Mouse (Mus musculus) midbrain, embryonic 12.5 days (tissue): ENCODE measurements around the gene Pgghg. TPM values are rescaled to one million over a fixed set of nuclear protein-coding genes. Genes with fewer than 3 reads are reported as not detected.

Experiments used
- ATAC-seq: fragments of 200-750 bp; cut with Nextera tagmentation; 2 replicates; pipeline ENCODE4 v1.8.0; 2017; ENCODE audit warnings: low read depth, moderate TSS enrichment, moderate library complexity; ENCODE audit not compliant: low FRiP score
- H3K27ac ChIP-seq: fragments of 300-500 bp; sonication (generic); replicated peaks from 2 replicates; pipeline ENCODE4 v1.5.1; 2016; ENCODE audit warnings: mild to moderate bottlenecking
- H3K27me3 ChIP-seq: fragments of 300-500 bp; sonication (generic); 2 replicates; pipeline ENCODE4 v1.6.1; 2016; ENCODE audit warnings: mild to moderate bottlenecking
- H3K36me3 ChIP-seq: fragments of 300-500 bp; sonication (generic); 2 replicates; pipeline ENCODE4 v1.6.1; 2016
- H3K4me1 ChIP-seq: fragments of 300-500 bp; sonication (generic); 2 replicates; pipeline ENCODE4 v1.6.1; 2016
- H3K4me2 ChIP-seq: fragments of 300-500 bp; sonication (generic); replicated peaks from 2 replicates; pipeline ENCODE4 v1.6.1; 2016; ENCODE audit warnings: mild to moderate bottlenecking, moderate library complexity
- H3K4me3 ChIP-seq: fragments of 300-500 bp; sonication (generic); 2 replicates; pipeline ENCODE4 v1.5.1; 2016; ENCODE audit warnings: mild to moderate bottlenecking
- H3K9ac ChIP-seq: fragments of 300-500 bp; sonication (generic); replicated peaks from 2 replicates; pipeline ENCODE4 v1.6.1; 2016; ENCODE audit warnings: mild to moderate bottlenecking, moderate library complexity
- H3K9me3 ChIP-seq: fragments of 300-500 bp; sonication (generic); 2 replicates; pipeline ENCODE4 v1.6.1; 2016; ENCODE audit warnings: mild to moderate bottlenecking
- WGBS: fragments of 180-500 bp; shearing (Covaris S2); methylation state at CpG from one replicate; pipeline ENCODE4 v1.1.7; 2016; 5-methylcytosine and 5-hydroxymethylcytosine counted together
- polyA plus RNA-seq: library from polyadenylated mRNA; unstranded; fragments of >200 nt; fragmentation: Nextera tagmentation; extraction: Ambion mirVana; gene quantifications from 2 replicates; pipeline ENCODE4 v1.2.1, GENCODE M21; 2016

Pgghg gene
- polyA plus RNA-seq, 1 experiment from 2014 or later = 14.9 TPM

DNA sequence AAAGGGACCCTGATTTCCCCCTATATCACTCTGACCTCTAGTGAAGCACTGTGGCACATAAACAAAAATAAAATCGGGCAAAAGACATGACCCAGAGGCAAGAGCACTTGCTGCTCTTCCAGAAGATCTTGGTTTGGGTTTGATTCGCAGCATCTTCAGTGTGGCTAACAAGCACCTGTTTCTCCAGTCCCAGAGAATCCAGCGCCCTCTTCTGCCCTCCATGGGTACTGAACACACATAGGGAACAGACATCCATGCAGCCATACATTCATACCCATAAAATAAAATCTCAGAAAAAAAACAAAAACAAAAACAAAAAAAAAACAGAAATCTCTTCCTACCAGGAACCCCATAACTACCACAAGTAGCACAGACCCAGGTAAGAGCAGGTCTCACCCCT is 2.8 kb upstream of the Pgghg start:
- H3K27me3 ChIP-seq = 0 out of 2 replicates have a peak, but pooled peaks cover 4% of the 10 kb centered on the region
- H3K4me1 ChIP-seq = peaks cover 17% of the 10 kb centered on the region
- no peak for ATAC-seq
- WGBS = 44% methylated on average over 3 of the region's 3 CpGs
- H3K4me3 ChIP-seq = no peak overlapping the region
- H3K9ac ChIP-seq = no peak overlapping the region
- no peak overlapping the region for H3K27ac ChIP-seq
- no peaks in the 10 kb centered on the region for H3K9me3 ChIP-seq
- no peaks in the 10 kb centered on the region for H3K36me3 ChIP-seq
- no peak overlapping the region for H3K4me2 ChIP-seq

DNA sequence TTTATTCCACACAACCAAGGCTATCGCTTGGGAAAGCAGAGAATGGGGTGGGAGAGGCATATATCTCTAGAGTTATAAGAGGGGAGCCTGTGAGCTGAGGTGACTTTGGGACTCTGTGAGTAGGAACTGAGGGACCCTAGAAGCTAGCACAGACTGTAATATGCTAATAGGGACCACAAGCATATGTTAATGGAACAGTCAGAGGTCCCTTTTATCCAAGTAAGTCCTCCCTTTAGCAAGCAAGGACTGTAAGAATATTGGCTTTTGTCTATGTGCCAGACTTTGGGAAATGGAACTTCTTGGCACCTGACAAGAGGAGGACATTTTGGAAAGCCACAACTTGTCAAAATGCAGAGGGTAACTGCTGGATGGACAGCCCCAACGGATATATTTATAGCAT is 2.3 kb upstream of the Pgghg start:
- no peak overlapping the region for H3K27ac ChIP-seq
- no peaks in the 10 kb centered on the region for H3K36me3 ChIP-seq
- H3K9ac ChIP-seq = no peak overlapping the region
- H3K9me3 ChIP-seq = no peaks in the 10 kb centered on the region
- 0 out of 2 replicates have a peak, but pooled peaks cover 4% of the 10 kb centered on the region for H3K27me3 ChIP-seq
- H3K4me1 ChIP-seq = peaks cover 17% of the 10 kb centered on the region
- no peak overlapping the region for H3K4me3 ChIP-seq
- no peak for ATAC-seq
- no peak overlapping the region for H3K4me2 ChIP-seq
- 21% methylated on average over 2 of the region's 2 CpGs for WGBS

DNA sequence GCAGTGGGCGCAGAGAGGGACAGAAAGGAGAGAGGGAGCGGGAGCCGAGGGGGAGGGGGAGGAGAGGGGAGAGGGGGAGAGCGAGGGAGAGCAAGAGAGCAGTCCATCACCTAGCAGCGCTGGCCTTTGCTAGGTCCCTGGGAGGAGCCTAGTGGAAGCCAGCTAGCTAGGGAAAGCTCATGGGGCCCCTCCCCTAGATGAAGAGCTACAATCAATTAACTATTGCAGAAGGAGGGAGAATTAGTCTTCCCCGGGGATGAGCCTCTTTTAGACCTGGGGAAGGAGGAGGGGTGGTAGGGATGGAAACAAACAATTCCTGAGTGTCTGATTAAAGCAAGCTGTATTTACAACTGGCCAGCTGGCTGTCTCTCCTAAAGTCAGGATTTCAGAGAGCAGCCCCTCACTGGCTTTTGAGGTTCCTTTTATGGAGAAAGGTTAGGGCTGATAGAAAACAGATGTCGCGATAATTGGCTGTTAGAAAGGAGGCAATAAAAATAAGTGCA is 1.5 kb upstream of the Pgghg start:
- H3K4me2 ChIP-seq = no peak overlapping the region; the same call in 1 of the 2 replicates
- WGBS = 7% methylated on average over 7 of the region's 8 CpGs

DNA sequence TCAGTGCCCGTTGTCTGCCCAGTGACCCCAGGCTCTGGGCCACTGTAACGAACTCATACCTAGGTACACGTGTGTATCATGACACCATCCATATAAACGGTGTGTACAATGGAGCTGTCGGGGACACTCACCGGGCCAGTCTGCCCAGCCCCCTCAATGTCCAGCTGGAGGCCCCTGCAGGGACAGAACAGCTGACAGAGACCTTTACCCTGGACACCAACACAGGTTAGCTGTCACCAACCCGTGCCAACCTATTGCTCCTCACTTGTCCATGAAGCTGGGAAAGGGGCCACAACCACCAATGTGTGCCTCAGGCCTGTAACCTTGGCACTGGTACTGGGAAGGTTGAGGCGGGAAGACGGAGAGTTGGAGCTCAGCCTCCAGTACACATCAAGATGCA is 1.1 kb downstream of the Pgghg start:
- H3K27ac ChIP-seq = no peak overlapping the region

More for the DNA sequence above, 1.5 kb upstream of the Pgghg start:
- H3K4me3 ChIP-seq = no peak overlapping the region
- H3K4me1 ChIP-seq = peaks cover 17% of the 10 kb centered on the region
- H3K9ac ChIP-seq = no peak overlapping the region
- H3K27me3 ChIP-seq = 0 out of 2 replicates have a peak, but pooled peaks cover 4% of the 10 kb centered on the region
- H3K27ac ChIP-seq = no peak overlapping the region
- no peaks in the 10 kb centered on the region for H3K9me3 ChIP-seq
- no peaks in the 10 kb centered on the region for H3K36me3 ChIP-seq
- ATAC-seq = no peak

DNA sequence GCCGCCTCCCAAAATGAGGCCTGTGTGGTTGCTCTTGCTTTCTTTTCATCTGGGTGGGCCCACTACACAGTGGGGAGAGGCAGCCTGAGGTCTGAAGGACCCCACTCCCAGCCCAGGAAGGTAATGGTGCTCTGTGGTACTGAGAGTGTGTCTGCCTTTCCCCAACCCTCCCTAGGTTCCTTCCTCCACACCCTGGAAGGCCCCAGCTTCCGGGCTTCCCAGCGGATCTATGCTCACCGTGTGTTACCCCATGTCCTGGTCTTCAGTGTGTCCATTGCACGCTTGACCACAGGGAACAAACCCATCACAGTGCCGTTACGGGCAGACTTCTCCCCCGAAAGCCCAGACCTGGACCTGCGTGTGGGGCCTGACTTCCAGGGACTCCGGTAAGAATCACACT is 1.6 kb downstream of the Pgghg start:
- Histone ChIP-seq H3K27me3 (0 out of 2 replicates have a peak, but pooled peaks cover 1% of the 10 kb centered on the region), H3K4me1 (peaks cover 17% of the 10 kb centered on the region), H3K9ac (no peak overlapping the region), H3K36me3 (no peaks in the 10 kb centered on the region; the same call in none of the 2 replicates), H3K4me2 (no peak overlapping the region), H3K4me3 (no peak overlapping the region), H3K9me3 (no peaks in the 10 kb centered on the region), H3K27ac (no peak overlapping the region)
- WGBS = 90% methylated on average over 10 of the region's 10 CpGs
- ATAC-seq = no peak

More for the DNA sequence above, 1.1 kb downstream of the Pgghg start:
- 0 out of 2 replicates have a peak, but pooled peaks cover 4% of the 10 kb centered on the region for H3K27me3 ChIP-seq
- peak; percentile 11; the same call in 1 of the 2 replicates for ATAC-seq
- no peaks in the 10 kb centered on the region for H3K9me3 ChIP-seq
- peaks cover 17% of the 10 kb centered on the region for H3K4me1 ChIP-seq
- WGBS = 64% methylated on average over 9 of the region's 9 CpGs
- no peaks in the 10 kb centered on the region; the same call in none of the 2 replicates for H3K36me3 ChIP-seq
- H3K4me2 ChIP-seq = peak overlapping the region; percentile 61
- peak overlapping the region; percentile 67 for H3K9ac ChIP-seq
- peak overlapping the region; percentile 54 for H3K4me3 ChIP-seq

DNA sequence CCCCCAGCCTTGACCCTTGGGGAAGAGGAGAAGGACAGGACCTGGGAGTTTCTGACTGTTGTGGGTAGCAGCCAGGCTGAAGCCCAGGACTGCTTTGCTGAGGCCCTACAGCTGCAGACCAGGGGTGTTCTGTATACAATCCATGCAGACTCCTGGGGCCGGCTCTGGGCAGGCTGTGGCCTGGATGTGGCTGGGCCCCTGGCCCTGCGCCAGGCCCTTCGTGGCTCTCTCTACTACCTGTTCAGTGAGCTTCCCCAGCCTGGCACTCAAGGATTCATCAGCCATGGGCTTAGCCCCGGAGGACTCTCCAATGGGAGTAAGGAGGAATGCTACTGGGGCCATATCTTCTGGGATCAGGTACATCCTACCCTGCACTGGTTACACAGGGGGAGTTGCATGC is 2.2 kb downstream of the Pgghg start:
- no peak for ATAC-seq
- Histone ChIP-seq H3K9ac (no peak overlapping the region), H3K27ac (no peak overlapping the region), H3K27me3 (no peaks in the 10 kb centered on the region), H3K4me2 (no peak overlapping the region), H3K4me3 (no peak overlapping the region), H3K9me3 (no peaks in the 10 kb centered on the region), H3K36me3 (no peaks in the 10 kb centered on the region; the same call in none of the 2 replicates), H3K4me1 (peaks cover 17% of the 10 kb centered on the region)
- 90% methylated on average over 4 of the region's 4 CpGs for WGBS

DNA sequence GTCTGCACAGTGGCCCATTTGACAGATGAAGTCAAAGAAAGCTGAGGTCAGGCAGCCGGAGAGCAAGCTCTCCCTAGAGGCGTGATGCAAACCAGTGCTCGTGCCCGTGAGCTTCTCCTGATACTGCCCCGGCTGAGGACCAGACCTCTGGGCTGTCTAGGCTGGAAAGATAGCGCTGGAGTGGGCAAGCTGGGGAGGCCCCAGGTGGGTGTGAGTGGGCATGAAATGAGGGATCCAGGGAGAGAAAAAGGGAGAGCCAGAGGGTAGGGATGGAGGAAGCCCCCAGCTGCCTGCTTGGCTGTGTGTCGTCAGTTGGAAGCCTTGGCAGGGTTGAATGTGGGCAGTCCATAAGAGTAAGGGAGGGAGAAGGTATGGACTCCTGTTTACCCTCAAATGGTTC is 3.0 kb downstream of the Pgghg start:
- peaks cover 17% of the 10 kb centered on the region for H3K4me1 ChIP-seq
- no peak overlapping the region for H3K4me2 ChIP-seq
- no peak overlapping the region for H3K27ac ChIP-seq
- H3K27me3 ChIP-seq = no peaks in the 10 kb centered on the region
- WGBS = 93% methylated on average over 7 of the region's 7 CpGs
- no peaks in the 10 kb centered on the region for H3K9me3 ChIP-seq
- H3K36me3 ChIP-seq = no peaks in the 10 kb centered on the region; the same call in none of the 2 replicates
- no peak overlapping the region for H3K4me3 ChIP-seq
- H3K9ac ChIP-seq = no peak overlapping the region
- no peak for ATAC-seq

DNA sequence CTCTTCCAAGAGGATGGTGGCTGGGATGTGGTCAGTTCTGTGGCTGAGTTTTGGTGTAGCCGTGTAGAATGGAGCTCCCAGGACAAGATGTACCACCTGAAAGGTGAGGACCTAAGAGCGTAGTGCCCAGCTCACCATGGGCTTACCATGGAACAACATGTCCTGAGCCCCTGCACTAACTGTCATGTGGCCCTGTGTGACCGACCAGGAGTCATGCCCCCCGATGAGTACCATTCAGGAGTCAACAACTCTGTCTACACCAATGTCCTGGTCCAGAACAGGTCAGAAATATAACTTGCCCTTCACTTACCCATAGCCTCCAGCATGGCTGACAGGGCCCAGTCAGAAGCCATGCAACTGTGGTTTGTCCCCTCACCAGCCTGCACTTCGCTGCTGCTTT is 4.1 kb downstream of the Pgghg start:
- 90% methylated on average over 5 of the region's 5 CpGs for WGBS
- H3K36me3 ChIP-seq = no peaks in the 10 kb centered on the region; the same call in none of the 2 replicates
- H3K27ac ChIP-seq = no peak overlapping the region
- no peaks in the 10 kb centered on the region for H3K9me3 ChIP-seq
- H3K9ac ChIP-seq = no peak overlapping the region
- no peak overlapping the region for H3K4me2 ChIP-seq
- no peak overlapping the region for H3K4me3 ChIP-seq
- ATAC-seq = no peak
- no peaks in the 10 kb centered on the region for H3K27me3 ChIP-seq
- peaks cover 14% of the 10 kb centered on the region for H3K4me1 ChIP-seq

DNA sequence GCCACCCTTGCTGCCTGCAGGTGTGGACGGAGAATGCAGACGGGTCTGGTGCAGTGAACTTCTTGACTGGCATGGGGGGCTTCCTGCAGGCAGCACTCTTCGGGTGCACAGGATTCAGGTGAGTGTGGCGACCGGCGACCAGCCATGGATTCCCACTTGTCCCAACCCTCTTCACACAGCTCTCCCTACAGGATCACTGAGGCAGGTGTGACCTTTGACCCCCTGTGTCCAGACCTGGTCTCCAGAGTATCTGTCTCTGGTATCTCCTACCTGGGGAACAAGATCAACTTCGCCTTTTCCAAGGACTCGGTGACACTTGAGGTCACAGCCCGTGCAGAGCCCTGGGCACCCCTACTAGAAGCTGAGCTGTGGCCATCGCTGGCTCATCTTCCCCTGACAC is 5.1 kb downstream of the Pgghg start:
- Histone ChIP-seq H3K27ac (no peak overlapping the region), H3K4me1 (peaks cover 22% of the 10 kb centered on the region), H3K4me3 (no peak overlapping the region), H3K27me3 (no peaks in the 10 kb centered on the region), H3K9ac (no peak overlapping the region), H3K36me3 (no peaks in the 10 kb centered on the region; the same call in none of the 2 replicates), H3K9me3 (no peaks in the 10 kb centered on the region), H3K4me2 (no peak overlapping the region)
- ATAC-seq = no peak
- 92% methylated on average over 10 of the region's 10 CpGs for WGBS

DNA sequence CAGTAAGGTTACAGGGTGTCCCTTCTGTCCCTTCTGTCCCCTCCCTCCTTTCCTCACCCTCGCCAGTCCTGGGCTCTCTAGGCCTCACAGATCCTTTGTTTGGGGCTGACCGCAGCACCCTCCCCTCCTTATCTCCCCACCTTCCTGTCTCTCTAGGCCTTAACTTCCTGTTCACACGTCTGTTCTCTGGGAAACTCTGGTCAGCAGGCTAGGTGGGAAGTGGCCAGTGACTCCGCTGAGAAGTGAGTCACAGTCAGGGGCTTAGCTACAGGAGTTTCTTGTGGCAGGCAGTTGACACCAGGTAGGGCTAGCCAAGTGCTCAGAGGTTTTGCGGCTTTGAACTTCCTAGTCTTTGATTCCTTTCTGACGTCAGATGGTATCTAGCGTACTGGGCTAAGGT is 5.8 kb downstream of the Pgghg start:
- H3K9me3 ChIP-seq = no peaks in the 10 kb centered on the region
- ATAC-seq = no peak
- no peak overlapping the region for H3K4me2 ChIP-seq
- 79% methylated on average over 7 of the region's 7 CpGs for WGBS
- H3K27ac ChIP-seq = no peak overlapping the region
- no peak overlapping the region for H3K4me3 ChIP-seq
- H3K9ac ChIP-seq = no peak overlapping the region
- H3K4me1 ChIP-seq = peaks cover 20% of the 10 kb centered on the region
- no peaks in the 10 kb centered on the region for H3K27me3 ChIP-seq
- no peaks in the 10 kb centered on the region; the same call in none of the 2 replicates for H3K36me3 ChIP-seq

DNA sequence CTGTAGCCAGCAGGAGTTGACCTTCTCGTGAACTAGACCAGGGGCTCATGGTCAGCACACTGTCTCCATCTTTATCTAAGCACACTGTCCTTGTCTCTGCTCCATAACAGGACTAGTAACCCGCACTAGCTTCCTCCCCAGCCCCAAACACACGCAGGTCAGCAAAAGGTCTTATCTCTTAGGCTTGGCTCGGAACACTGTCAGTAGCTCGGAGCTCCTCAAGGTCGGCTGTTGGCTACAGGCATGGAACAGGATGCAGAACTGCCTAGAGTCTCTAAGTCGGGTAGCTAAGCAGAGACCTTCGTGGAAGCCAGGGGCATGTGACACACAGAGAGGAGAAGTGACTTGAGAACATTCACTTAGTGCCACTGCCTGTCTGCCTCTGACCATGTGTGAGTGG is 7.0 kb downstream of the Pgghg start:
- Histone ChIP-seq H3K9me3 (no peaks in the 10 kb centered on the region), H3K9ac (no peak overlapping the region), H3K4me1 (peaks cover 15% of the 10 kb centered on the region), H3K4me2 (no peak overlapping the region), H3K27ac (no peak overlapping the region), H3K27me3 (no peaks in the 10 kb centered on the region), H3K4me3 (no peak overlapping the region), H3K36me3 (no peaks in the 10 kb centered on the region; the same call in none of the 2 replicates)
- no peak for ATAC-seq
- 90% methylated on average over 8 of the region's 8 CpGs for WGBS

DNA sequence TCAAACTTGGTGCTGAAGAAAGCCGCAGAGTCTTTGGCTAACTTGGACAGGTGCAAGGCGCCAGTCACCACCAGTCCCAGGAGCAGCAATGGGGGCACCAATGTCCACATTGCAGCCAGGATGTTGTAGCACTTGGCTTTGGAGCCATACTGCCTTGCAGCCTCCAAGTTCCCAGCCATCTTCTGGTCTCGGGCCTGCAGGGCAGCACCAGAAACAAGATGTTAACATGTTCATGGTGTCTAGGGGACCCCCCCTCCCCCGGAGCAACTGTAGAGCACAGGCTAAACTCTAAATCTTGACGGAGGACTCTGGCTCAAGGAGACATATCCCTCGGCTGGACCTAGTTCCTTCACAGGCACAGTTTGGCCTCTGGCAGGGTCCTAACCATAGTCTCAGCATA is 8.1 kb downstream of the Pgghg start:
- no peak for ATAC-seq
- H3K27ac ChIP-seq = no peak overlapping the region
- H3K9ac ChIP-seq = no peak overlapping the region
- no peaks in the 10 kb centered on the region for H3K27me3 ChIP-seq
- 90% methylated on average over 6 of the region's 6 CpGs for WGBS
- no peaks in the 10 kb centered on the region; the same call in none of the 2 replicates for H3K36me3 ChIP-seq
- H3K4me3 ChIP-seq = no peak overlapping the region
- no peak overlapping the region for H3K4me2 ChIP-seq
- peaks cover 15% of the 10 kb centered on the region for H3K4me1 ChIP-seq
- no peaks in the 10 kb centered on the region for H3K9me3 ChIP-seq
